Mouse (Mus musculus) embryonic facial prominence, embryonic 13.5 days (tissue): ENCODE data around the gene B430306N03Rik. TPM values are rescaled to one million over a fixed set of nuclear protein-coding genes. Genes with fewer than 3 reads are reported as not detected.

Experiments used
- ATAC-seq: fragments of 200-750 bp; cut with Nextera tagmentation; 2 replicates; pipeline ENCODE4 v1.8.0; 2017; ENCODE audit warnings: low read depth; ENCODE audit not compliant: insufficient number of reproducible peaks, insufficient read depth, low FRiP score, low TSS enrichment
- H3K27ac ChIP-seq: fragments of 300-500 bp; sonication (generic); 2 replicates; pipeline ENCODE4 v1.5.1; 2015; ENCODE audit warnings: moderate library complexity, mild to moderate bottlenecking, inconsistent platforms
- H3K27me3 ChIP-seq: fragments of 300-500 bp; sonication (generic); 2 replicates; pipeline ENCODE4 v1.6.1; 2015; ENCODE audit warnings: mild to moderate bottlenecking, inconsistent platforms
- H3K36me3 ChIP-seq: fragments of 300-500 bp; sonication (generic); 2 replicates; pipeline ENCODE4 v1.6.1; 2015; ENCODE audit warnings: mild to moderate bottlenecking, inconsistent platforms
- H3K4me1 ChIP-seq: fragments of 300-500 bp; sonication (generic); 2 replicates; pipeline ENCODE4 v1.6.1; 2015; ENCODE audit warnings: inconsistent platforms
- H3K4me2 ChIP-seq: fragments of 300-500 bp; sonication (generic); 2 replicates; pipeline ENCODE4 v1.6.1; 2015; ENCODE audit warnings: moderate library complexity, mild to moderate bottlenecking, inconsistent platforms
- H3K4me3 ChIP-seq: fragments of 300-500 bp; sonication (generic); 2 replicates; pipeline ENCODE4 v1.5.1; 2015; ENCODE audit warnings: mild to moderate bottlenecking, inconsistent platforms
- H3K9ac ChIP-seq: fragments of 300-500 bp; sonication (generic); 2 replicates; pipeline ENCODE4 v1.6.1; 2015; ENCODE audit warnings: mild to moderate bottlenecking, inconsistent platforms
- H3K9me3 ChIP-seq: fragments of 300-500 bp; sonication (generic); 2 replicates; pipeline ENCODE4 v1.6.1; 2016; ENCODE audit warnings: inconsistent platforms
- WGBS: fragments of 180-500 bp; shearing (Covaris S2); methylation state at CpG from one replicate; pipeline ENCODE4 v1.1.7; 2015; ENCODE audit warnings: mixed read lengths; 5-methylcytosine and 5-hydroxymethylcytosine counted together
- polyA plus RNA-seq: library from polyadenylated mRNA; unstranded; fragments of >200 nt; fragmentation: Nextera tagmentation; extraction: Ambion mirVana; gene quantifications from 2 replicates; pipeline ENCODE4 v1.2.1, GENCODE M21; 2015

B430306N03Rik gene
- polyA plus RNA-seq, 1 experiment from 2014 or later = not detected

DNA sequence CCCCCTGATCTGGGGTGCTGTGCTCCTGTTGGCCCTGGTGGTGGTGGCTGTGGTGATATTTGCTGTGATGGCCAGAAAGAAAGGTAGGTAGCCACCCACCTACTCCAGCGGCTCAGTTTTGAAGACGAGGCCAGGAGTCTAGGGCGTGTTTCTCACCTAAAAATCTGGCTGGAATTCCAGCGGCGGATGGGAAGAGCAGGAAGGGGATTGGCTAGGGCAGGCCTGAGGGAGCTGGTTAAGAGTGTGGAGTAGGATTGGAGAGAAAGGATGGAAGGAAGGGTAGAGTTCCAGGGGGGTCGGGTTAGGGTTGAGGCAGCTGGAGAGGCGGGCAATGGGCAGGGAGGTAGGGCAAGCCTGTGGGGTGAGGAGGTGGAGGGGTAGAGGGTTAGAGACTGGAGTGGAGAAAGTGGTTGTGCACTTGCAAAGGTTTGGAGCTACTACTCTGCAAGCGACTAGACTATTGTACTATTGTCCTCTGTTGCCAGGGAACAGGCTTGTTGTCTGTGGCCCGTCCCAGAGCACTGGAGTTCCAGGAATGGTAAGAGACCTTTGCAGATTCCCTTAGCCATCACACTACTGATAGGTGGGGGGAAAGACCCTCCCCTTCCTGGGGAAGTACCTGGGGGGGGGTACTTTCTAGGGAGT, 49.7 kb downstream of the B430306N03Rik start:
- ATAC-seq = no peak
- 79% methylated on average over 9 of the region's 9 CpGs for WGBS

DNA sequence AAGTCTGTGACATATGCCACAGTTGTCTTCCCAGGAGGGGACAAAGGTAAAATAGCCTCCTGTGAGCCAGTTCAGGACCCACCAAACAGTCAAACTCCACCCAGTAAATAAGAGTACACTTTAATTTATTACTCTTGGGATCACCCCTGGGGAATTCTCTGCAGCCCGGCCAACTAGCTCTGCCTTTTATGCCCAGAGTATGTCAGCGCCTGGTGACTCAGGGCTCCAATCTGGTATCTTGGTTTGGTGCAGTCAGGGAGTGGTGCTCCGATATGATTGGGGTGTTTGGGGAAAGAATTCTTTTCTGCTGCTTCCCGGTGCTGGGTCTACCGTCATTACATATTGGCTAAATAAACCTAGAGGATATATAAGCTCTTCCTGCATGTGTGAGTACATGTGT, 50.9 kb downstream of the B430306N03Rik start:
- Histone ChIP-seq H3K36me3 (no peaks in the 10 kb centered on the region), H3K4me2 (no peak overlapping the region), H3K4me3 (no peak overlapping the region), H3K9me3 (no peaks in the 10 kb centered on the region), H3K27me3 (no peaks in the 10 kb centered on the region), H3K27ac (no peak overlapping the region), H3K4me1 (no peaks in the 10 kb centered on the region), H3K9ac (no peak overlapping the region)
- ATAC-seq = no peak
- 86% methylated on average over 5 of the region's 5 CpGs for WGBS

More for the DNA sequence above, 49.7 kb downstream of the B430306N03Rik start:
- no peak overlapping the region for H3K4me2 ChIP-seq
- H3K9ac ChIP-seq = no peak overlapping the region
- no peaks in the 10 kb centered on the region for H3K9me3 ChIP-seq
- H3K27me3 ChIP-seq = no peaks in the 10 kb centered on the region
- H3K4me3 ChIP-seq = no peak overlapping the region
- H3K4me1 ChIP-seq = no peaks in the 10 kb centered on the region
- no peaks in the 10 kb centered on the region for H3K36me3 ChIP-seq
- no peak overlapping the region for H3K27ac ChIP-seq

DNA sequence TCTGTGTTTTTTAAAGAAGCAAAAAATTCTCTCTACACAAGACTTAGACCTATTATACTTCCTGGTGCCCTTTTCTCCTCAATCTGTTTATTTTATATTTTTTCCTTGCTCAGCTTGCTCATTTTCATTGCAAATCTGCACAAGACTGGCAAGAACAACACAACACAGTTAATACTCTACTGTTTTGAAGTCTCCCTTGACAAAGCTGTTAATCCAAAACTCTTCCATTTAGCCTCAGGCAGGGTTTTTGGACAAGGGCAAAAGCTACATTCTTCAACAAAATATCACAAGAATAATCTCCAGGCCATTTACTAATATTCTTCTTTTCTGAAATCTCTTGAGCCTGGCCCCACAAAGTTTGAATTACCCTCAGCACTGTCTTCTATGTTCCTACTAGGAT, 55.7 kb downstream of the B430306N03Rik start:
- H3K27ac ChIP-seq = no peak overlapping the region
- H3K4me2 ChIP-seq = no peak overlapping the region
- no peaks in the 10 kb centered on the region for H3K36me3 ChIP-seq
- no peaks in the 10 kb centered on the region for H3K9me3 ChIP-seq
- ATAC-seq = no peak
- no peaks in the 10 kb centered on the region for H3K4me1 ChIP-seq
- no peak overlapping the region for H3K4me3 ChIP-seq
- H3K27me3 ChIP-seq = no peaks in the 10 kb centered on the region
- no peak overlapping the region for H3K9ac ChIP-seq

DNA sequence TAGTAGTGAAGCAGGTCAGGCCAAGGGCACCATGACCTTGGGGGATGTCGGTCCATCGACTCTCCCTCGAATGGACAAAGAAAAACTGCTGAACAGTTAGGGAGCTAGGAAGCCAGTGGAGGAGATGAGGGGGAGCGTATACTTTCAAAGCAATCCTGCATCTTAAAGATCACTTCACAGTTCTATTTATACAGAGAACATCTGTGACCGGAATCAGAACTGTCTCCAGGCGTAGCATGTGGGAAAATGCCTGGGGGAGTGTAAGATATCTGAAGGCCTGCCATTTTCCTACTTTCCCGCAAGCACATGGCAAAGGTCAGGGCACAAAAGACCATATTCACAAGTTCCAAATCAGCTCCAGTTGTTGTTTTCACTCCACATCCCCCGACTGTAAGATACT, 57.0 kb downstream of the B430306N03Rik start:
- Histone ChIP-seq H3K4me2 (no peak overlapping the region), H3K4me3 (no peak overlapping the region), H3K27ac (no peak overlapping the region), H3K9me3 (no peaks in the 10 kb centered on the region), H3K4me1 (no peaks in the 10 kb centered on the region), H3K9ac (no peak overlapping the region), H3K27me3 (no peaks in the 10 kb centered on the region), H3K36me3 (no peaks in the 10 kb centered on the region)
- ATAC-seq = no peak
- 47% methylated on average over 8 of the region's 8 CpGs for whole genome bisulfite sequencing

DNA sequence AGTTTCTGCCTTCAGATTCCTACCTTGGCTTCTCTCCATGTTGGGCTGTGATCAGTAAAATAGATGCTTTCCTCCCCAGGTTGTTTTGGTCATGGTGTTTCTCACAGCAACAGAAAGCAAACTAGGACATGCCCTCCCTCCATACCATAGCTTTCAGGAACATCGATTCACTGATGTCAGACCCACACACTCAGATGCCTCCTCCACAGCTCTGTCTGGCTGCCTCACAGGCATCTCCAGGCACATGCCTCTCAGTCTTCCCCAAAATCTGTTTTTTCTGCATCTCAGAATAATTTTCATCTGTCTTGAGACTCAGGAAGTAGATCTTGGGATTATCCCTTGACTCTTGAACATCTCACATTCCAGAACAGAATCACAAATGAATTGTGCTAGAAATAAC, 60.2 kb downstream of the B430306N03Rik start:
- 85% methylated on average over 1 of the region's 1 CpGs for WGBS
- no peaks in the 10 kb centered on the region for H3K36me3 ChIP-seq

More for the DNA sequence above, 60.2 kb downstream of the B430306N03Rik start:
- H3K4me1 ChIP-seq = no peaks in the 10 kb centered on the region
- H3K4me2 ChIP-seq = no peak overlapping the region
- no peak overlapping the region for H3K27ac ChIP-seq
- H3K9me3 ChIP-seq = no peaks in the 10 kb centered on the region
- ATAC-seq = no peak
- H3K27me3 ChIP-seq = no peaks in the 10 kb centered on the region
- no peak overlapping the region for H3K9ac ChIP-seq
- H3K4me3 ChIP-seq = no peak overlapping the region

Other genes with a start within 250 kb of the B430306N03Rik start
- gene 1700067P10Rik, start 226.8 kb upstream of the B430306N03Rik start, polyA plus RNA-seq = not detected in 2 replicates
- gene 9830107B12Rik, start 169.9 kb upstream of the B430306N03Rik start, polyA plus RNA-seq = not detected in 2 replicates
- gene A530064D06Rik, start 148.9 kb upstream of the B430306N03Rik start, polyA plus RNA-seq = not detected in 2 replicates
- gene Trem1, start 83.4 kb upstream of the B430306N03Rik start, polyA plus RNA-seq = 0.13 TPM in 1 of 2 replicates, not detected in the other
- gene Trem3, start 68.4 kb upstream of the B430306N03Rik start, polyA plus RNA-seq = not detected in 2 replicates
- gene Treml4, start 51.8 kb upstream of the B430306N03Rik start, polyA plus RNA-seq = 0.15 and 0.41 TPM in 2 replicates
- 0.28 and 0.39 TPM in 2 replicates for gene Treml2, start 16.6 kb upstream of the B430306N03Rik start, polyA plus RNA-seq
- 2.9 and 3.7 TPM in 2 replicates for gene Trem2, start 30.3 kb downstream of the B430306N03Rik start, polyA plus RNA-seq
- gene Treml1, start 43.8 kb downstream of the B430306N03Rik start, polyA plus RNA-seq = 1.1 and 1.2 TPM in 2 replicates
- gene Nfya, start 93.8 kb downstream of the B430306N03Rik start, polyA plus RNA-seq = 16.0 and 18.9 TPM in 2 replicates
- 53.5 and 57.6 TPM in 2 replicates for gene Oard1, start 93.9 kb downstream of the B430306N03Rik start, polyA plus RNA-seq
- gene Apobec2, start 116.8 kb downstream of the B430306N03Rik start, polyA plus RNA-seq = 2.9 TPM in 2 replicates
- gene Tspo2, start 135.4 kb downstream of the B430306N03Rik start, polyA plus RNA-seq = 1.3 and 2.9 TPM in 2 replicates
- gene Unc5cl, start 138.8 kb downstream of the B430306N03Rik start, polyA plus RNA-seq = 0.08 and 0.30 TPM in 2 replicates